Mouse (Mus musculus): ENCODE data around the gene Prdx3. TPM values are rescaled to one million over a fixed set of nuclear protein-coding genes. Genes with fewer than 3 reads are reported as not detected.

Gene Prdx3
- polyA plus RNA-seq (2015; fragmentation: Nextera tagmentation; extraction: Ambion mirVana): 103 and 105 TPM in 2 replicates

GRCm38 (mm10) chr19:60874064-60874694, at the start of gene Prdx3:
Prdx3 (minus strand) TSS chr19:60874556.
- H3K36me3 ChIP-seq (ENCODE audit: insufficient read depth, low read length): peaks cover 5% of the 10 kb centered on the region; the same call in 1 of the 2 replicates
- H3K4me1 ChIP-seq (ENCODE audit: insufficient read depth, low read depth, low read length): peaks cover 4% of the 10 kb centered on the region; the same call in 1 of the 2 replicates
- H3K27me3 ChIP-seq (replicated peaks; ENCODE audit: insufficient read depth, low read length): no peaks in the 10 kb centered on the region
- peak within 1 kb of the TSS; percentile 59 for H3K4me3 ChIP-seq (ENCODE audit: low read depth, low read length)
- under 1% methylated on average over 28 of the region's 28 CpGs for WGBS
- H3K9ac ChIP-seq (replicated peaks; ENCODE audit: low read depth): peak within 1 kb of the TSS; percentile 47
- DNase-seq (ENCODE audit: low spot score): peak; percentile 98
- no peaks in the 10 kb centered on the region for H3K9me3 ChIP-seq (ENCODE audit: low read length)
- peak within 1 kb of the TSS; percentile 67 for H3K4me2 ChIP-seq (replicated peaks; ENCODE audit: low read depth, low read length)
- peak; percentile 99 for ATAC-seq
- TF ChIP-seq CTCF (IDR thresholded peaks at IDR 0.05): peak; percentile 59
- no peak for TF ChIP-seq EP300 (IDR thresholded peaks at IDR 0.05)
- peak within 1 kb of the TSS; percentile 90 for H3K27ac ChIP-seq (ENCODE audit: low read length)

- WGBS: 81% methylated on average over 6 of the region's 6 CpGs
- H3K27ac ChIP-seq (ENCODE audit: low read length): no peak overlapping the region
- H3K9me3 ChIP-seq (ENCODE audit: low read length): no peaks in the 10 kb centered on the region
- no peak overlapping the region for H3K4me3 ChIP-seq (ENCODE audit: low read depth, low read length)
- no peak for TF ChIP-seq EP300 (IDR thresholded peaks at IDR 0.05)
- no peak for TF ChIP-seq CTCF (IDR thresholded peaks at IDR 0.05)
- no peaks in the 10 kb centered on the region for H3K36me3 ChIP-seq (ENCODE audit: insufficient read depth, low read length)
- no peak overlapping the region for H3K9ac ChIP-seq (replicated peaks; ENCODE audit: low read depth)
- no peaks in the 10 kb centered on the region for H3K4me1 ChIP-seq (ENCODE audit: insufficient read depth, low read depth, low read length)
- ATAC-seq (no peak), DNase-seq (ENCODE audit: low spot score) (no peak)
- no peaks in the 10 kb centered on the region for H3K27me3 ChIP-seq (replicated peaks; ENCODE audit: insufficient read depth, low read length)
- H3K4me2 ChIP-seq (replicated peaks; ENCODE audit: low read depth, low read length): no peak overlapping the region
Observed at GRCm38 (mm10) chr19:60916869-60917570, 42.7 kb upstream of the Prdx3 start.

GRCm38 (mm10) chr19:60915862-60916261, 41.5 kb upstream of the Prdx3 start:
- Histone ChIP-seq H3K27me3 (replicated peaks; ENCODE audit: insufficient read depth, low read length) (no peaks in the 10 kb centered on the region), H3K27ac (ENCODE audit: low read length) (no peak overlapping the region), H3K4me2 (replicated peaks; ENCODE audit: low read depth, low read length) (no peak overlapping the region), H3K4me3 (ENCODE audit: low read depth, low read length) (no peak overlapping the region), H3K9ac (replicated peaks; ENCODE audit: low read depth) (no peak overlapping the region), H3K4me1 (ENCODE audit: insufficient read depth, low read depth, low read length) (no peaks in the 10 kb centered on the region), H3K36me3 (ENCODE audit: insufficient read depth, low read length) (no peaks in the 10 kb centered on the region), H3K9me3 (ENCODE audit: low read length) (no peaks in the 10 kb centered on the region)
- 79% methylated on average over 3 of the region's 3 CpGs for WGBS
- ATAC-seq (no peak), DNase-seq (ENCODE audit: low spot score) (no peak)
- TF ChIP-seq EP300 (IDR thresholded peaks at IDR 0.05) (no peak), CTCF (IDR thresholded peaks at IDR 0.05) (no peak)

- Histone ChIP-seq H3K4me2 (replicated peaks; ENCODE audit: low read depth, low read length) (no peak overlapping the region), H3K36me3 (ENCODE audit: insufficient read depth, low read length) (no peaks in the 10 kb centered on the region), H3K9me3 (ENCODE audit: low read length) (no peaks in the 10 kb centered on the region), H3K27me3 (replicated peaks; ENCODE audit: insufficient read depth, low read length) (no peaks in the 10 kb centered on the region), H3K27ac (ENCODE audit: low read length) (no peak overlapping the region), H3K4me1 (ENCODE audit: insufficient read depth, low read depth, low read length) (no peaks in the 10 kb centered on the region), H3K9ac (replicated peaks; ENCODE audit: low read depth) (no peak overlapping the region), H3K4me3 (ENCODE audit: low read depth, low read length) (no peak overlapping the region)
- WGBS: 37% methylated on average over 4 of the region's 4 CpGs
- TF ChIP-seq CTCF (IDR thresholded peaks at IDR 0.05) (no peak), EP300 (IDR thresholded peaks at IDR 0.05) (no peak)
- ATAC-seq: no peak
- no peak for DNase-seq (ENCODE audit: low spot score)
Observed at GRCm38 (mm10) chr19:60915236-60915635, 40.9 kb upstream of the Prdx3 start.

GRCm38 (mm10) chr19:60911653-60912052, 37.3 kb upstream of the Prdx3 start:
- no peak overlapping the region for H3K4me2 ChIP-seq (replicated peaks; ENCODE audit: low read depth, low read length)
- no peaks in the 10 kb centered on the region for H3K36me3 ChIP-seq (ENCODE audit: insufficient read depth, low read length)
- no peak overlapping the region for H3K4me3 ChIP-seq (ENCODE audit: low read depth, low read length)
- H3K9me3 ChIP-seq (ENCODE audit: low read length): no peaks in the 10 kb centered on the region
- no peaks in the 10 kb centered on the region for H3K27me3 ChIP-seq (replicated peaks; ENCODE audit: insufficient read depth, low read length)
- no peak for TF ChIP-seq EP300 (IDR thresholded peaks at IDR 0.05)
- no peak for TF ChIP-seq CTCF (IDR thresholded peaks at IDR 0.05)
- no peaks in the 10 kb centered on the region for H3K4me1 ChIP-seq (ENCODE audit: insufficient read depth, low read depth, low read length)
- no peak for DNase-seq (ENCODE audit: low spot score)
- no peak overlapping the region for H3K9ac ChIP-seq (replicated peaks; ENCODE audit: low read depth)
- no peak for ATAC-seq
- WGBS: 45% methylated on average over 2 of the region's 2 CpGs
- H3K27ac ChIP-seq (ENCODE audit: low read length): no peak overlapping the region

- H3K4me1 ChIP-seq (ENCODE audit: insufficient read depth, low read depth, low read length): no peaks in the 10 kb centered on the region
- no peak overlapping the region for H3K4me2 ChIP-seq (replicated peaks; ENCODE audit: low read depth, low read length)
- no peak overlapping the region for H3K27ac ChIP-seq (ENCODE audit: low read length)
- TF ChIP-seq CTCF (IDR thresholded peaks at IDR 0.05): no peak
- TF ChIP-seq EP300 (IDR thresholded peaks at IDR 0.05): no peak
- DNase-seq (ENCODE audit: low spot score): no peak
- no peaks in the 10 kb centered on the region for H3K27me3 ChIP-seq (replicated peaks; ENCODE audit: insufficient read depth, low read length)
- H3K9ac ChIP-seq (replicated peaks; ENCODE audit: low read depth): no peak overlapping the region
- H3K4me3 ChIP-seq (ENCODE audit: low read depth, low read length): no peak overlapping the region
- no peak for ATAC-seq
- no peaks in the 10 kb centered on the region for H3K9me3 ChIP-seq (ENCODE audit: low read length)
- no peaks in the 10 kb centered on the region for H3K36me3 ChIP-seq (ENCODE audit: insufficient read depth, low read length)
Observed at GRCm38 (mm10) chr19:60910304-60910703, 35.9 kb upstream of the Prdx3 start.
